21 mouse cellular contexts compared by ENCODE assay signal in genomic region chr17:12347462-12347861, GRCm38 (mm10). TPM values are rescaled to one million over a fixed set of nuclear protein-coding genes. Genes with fewer than 3 reads are reported as not detected.
"Had no signal": no experiment of that assay in that cellular context is flagged by ENCODE, and none has a peak within 500 bp of the region (broad histone marks: within the 10 kb centered on the region; RNA-seq: fewer than 3 reads in every experiment).

No protein-coding gene starts in this region.

- DNase-seq: lung, adult 18-20 months; lung, embryonic 14.5 days; lung, postnatal 10 days; lung, postnatal 4 days; midbrain, embryonic 14.5 days; retina, postnatal 1 day; right cerebral cortex, adult 18-20 months; right cerebral cortex, postnatal 25 days; right cerebral cortex, postnatal 4 days; spleen, adult 18-20 months; thymus, postnatal 14 days; thymus, postnatal 36 days had no signal

- H3K4me3 ChIP-seq: midbrain, embryonic 10.5 days; midbrain, embryonic 12.5 days; myocyte; neural tube, embryonic 13.5 days; neural tube, embryonic 15.5 days had no signal

- H3K27ac ChIP-seq: midbrain, embryonic 10.5 days; midbrain, embryonic 12.5 days; neural tube, embryonic 13.5 days; neural tube, embryonic 15.5 days had no signal

- H3K36me3 ChIP-seq: midbrain, embryonic 10.5 days; midbrain, embryonic 12.5 days; neural tube, embryonic 13.5 days; neural tube, embryonic 15.5 days had no signal

- H3K4me2 ChIP-seq: lung, embryonic 14.5 days; midbrain, embryonic 12.5 days; neural tube, embryonic 13.5 days; neural tube, embryonic 15.5 days had no signal

- H3K4me1 ChIP-seq: neural tube, embryonic 15.5 days had no signal

- H3K9me3 ChIP-seq: midbrain, embryonic 10.5 days; midbrain, embryonic 12.5 days; neural tube, embryonic 13.5 days; neural tube, embryonic 15.5 days had no signal

- H3K9ac ChIP-seq: lung, embryonic 14.5 days; midbrain, embryonic 12.5 days; neural tube, embryonic 13.5 days; neural tube, embryonic 15.5 days had no signal

- H3K27me3 ChIP-seq: midbrain, embryonic 12.5 days; neural tube, embryonic 13.5 days; neural tube, embryonic 15.5 days had no signal

- ATAC-seq: midbrain, embryonic 16.5 days had no signal

RNA-seq across cellular contexts. Expression of gene Plg, which starts 30.9 kb away (rescaled TPM):
- total RNA-seq: megakaryocyte-erythroid progenitor cell, adult 5-6 weeks had no signal
- polyA plus RNA-seq: midbrain, embryonic 10.5 days; midbrain, embryonic 12.5 days; midbrain, embryonic 14.5 days; midbrain, embryonic 16.5 days; myocyte; neural tube, embryonic 11.5 days; small intestine, adult 2 months had no signal
